Mouse (Mus musculus) midbrain, embryonic 11.5 days (tissue): ENCODE results near the gene Aff1. TPM values are rescaled to one million over a fixed set of nuclear protein-coding genes. Genes with fewer than 3 reads are reported as not detected.
A peak's percentile ranks its signal among the peaks of the same experiment; 100 is the strongest.

Experiments
- ATAC-seq: fragments of 200-750 bp; cut with Nextera tagmentation; 2 replicates; pipeline ENCODE4 v1.8.0; 2017; ENCODE audit warnings: moderate TSS enrichment, moderate library complexity; ENCODE audit not compliant: low FRiP score
- DNase-seq: peaks from one replicate; pipeline ENCODE4 v3.0.0; 2015; ENCODE audit warnings: low spot score; ENCODE audit errors: missing footprints
- H3K27ac ChIP-seq: fragments of 300-500 bp; sonication (generic); 2 replicates; pipeline ENCODE4 v1.5.1; 2014; ENCODE audit warnings: low read depth, low read length
- H3K27me3 ChIP-seq: fragments of 300-500 bp; sonication (generic); 2 replicates; pipeline ENCODE4 v1.6.1; 2014; ENCODE audit warnings: mild to moderate bottlenecking, low read length, moderate library complexity, mixed read lengths; ENCODE audit not compliant: control insufficient read depth, insufficient read depth
- H3K36me3 ChIP-seq: fragments of 300-500 bp; sonication (generic); 2 replicates; pipeline ENCODE4 v1.6.1; 2014; ENCODE audit warnings: mild to moderate bottlenecking, low read length, moderate library complexity, mixed read lengths; ENCODE audit not compliant: control insufficient read depth, insufficient read depth
- H3K4me1 ChIP-seq: fragments of 300-500 bp; sonication (generic); 2 replicates; pipeline ENCODE4 v1.6.1; 2014; ENCODE audit warnings: low read length; ENCODE audit not compliant: control insufficient read depth, insufficient read depth
- H3K4me2 ChIP-seq: fragments of 300-500 bp; sonication (generic); 2 replicates; pipeline ENCODE4 v1.6.1; 2014; ENCODE audit warnings: mild to moderate bottlenecking, moderate library complexity
- H3K4me3 ChIP-seq: fragments of 300-500 bp; sonication (generic); 2 replicates; pipeline ENCODE4 v1.5.1; 2014; ENCODE audit warnings: low read depth, low read length
- H3K9ac ChIP-seq: fragments of 300-500 bp; sonication (generic); 2 replicates; pipeline ENCODE4 v1.6.1; 2014; ENCODE audit warnings: low read length
- H3K9me3 ChIP-seq: fragments of 300-500 bp; sonication (generic); 2 replicates; pipeline ENCODE4 v1.6.1; 2016; ENCODE audit warnings: low read length; ENCODE audit not compliant: control insufficient read depth
- WGBS: fragments of 180-500 bp; shearing (Covaris S2); extraction: QIAGEN DNeasy Blood & Tissue Kit; methylation state at CpG from one replicate; pipeline ENCODE4 v1.1.7; 2014; 5-methylcytosine and 5-hydroxymethylcytosine counted together
- polyA plus RNA-seq: library from polyadenylated mRNA; unstranded; fragments of >200 nt; fragmentation: Nextera tagmentation; extraction: Ambion mirVana; gene quantifications from 2 replicates; pipeline ENCODE4 v1.2.1, GENCODE M21; 2014

Aff1 gene
- polyA plus RNA-seq, 1 experiment from 2014 or later = 5.9 TPM

DNA sequence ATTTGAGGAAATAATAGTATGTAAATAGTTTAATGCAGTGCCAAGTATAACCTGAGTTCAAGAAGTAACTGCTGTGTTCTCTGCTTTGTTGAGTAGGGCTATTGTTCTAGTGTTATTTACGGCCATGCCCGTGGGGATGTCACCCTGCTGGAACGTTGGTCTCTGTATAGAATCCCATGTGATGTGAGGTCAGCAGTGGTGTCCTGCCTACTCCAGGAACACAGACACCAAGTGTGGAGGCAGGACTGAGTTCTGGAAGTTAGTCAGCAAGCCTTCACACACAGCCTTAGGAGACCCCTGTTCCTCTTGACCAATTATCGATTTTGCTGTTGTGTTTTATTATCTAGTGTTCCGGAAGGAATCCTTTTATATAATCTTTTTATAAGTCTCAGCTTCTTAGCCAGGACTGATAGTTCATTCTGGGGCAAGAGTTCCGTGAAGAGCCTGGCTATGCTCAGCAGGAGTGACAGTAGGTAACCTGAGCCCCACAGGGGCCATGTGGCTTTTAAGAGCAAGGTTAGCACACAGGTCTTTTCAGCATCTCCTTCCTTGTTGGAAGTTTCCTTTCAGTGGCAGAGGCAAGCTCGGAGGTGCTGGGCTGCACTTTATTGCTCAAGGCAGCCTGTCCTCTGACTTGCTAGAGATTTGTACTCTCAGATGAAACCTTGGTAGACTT, 115.6 kb downstream of the Aff1 start:
- no peaks in the 10 kb centered on the region for H3K36me3 ChIP-seq
- peaks cover 3% of the 10 kb centered on the region; the same call in 1 of the 2 replicates for H3K4me1 ChIP-seq
- DNase-seq = no peak
- no peak overlapping the region for H3K9ac ChIP-seq
- H3K27me3 ChIP-seq = no peaks in the 10 kb centered on the region
- no peaks in the 10 kb centered on the region for H3K9me3 ChIP-seq
- 65% methylated on average over 7 of the region's 7 CpGs for WGBS
- H3K4me3 ChIP-seq = no peak overlapping the region
- no peak overlapping the region for H3K27ac ChIP-seq
- ATAC-seq = no peak
- H3K4me2 ChIP-seq = no peak overlapping the region

DNA sequence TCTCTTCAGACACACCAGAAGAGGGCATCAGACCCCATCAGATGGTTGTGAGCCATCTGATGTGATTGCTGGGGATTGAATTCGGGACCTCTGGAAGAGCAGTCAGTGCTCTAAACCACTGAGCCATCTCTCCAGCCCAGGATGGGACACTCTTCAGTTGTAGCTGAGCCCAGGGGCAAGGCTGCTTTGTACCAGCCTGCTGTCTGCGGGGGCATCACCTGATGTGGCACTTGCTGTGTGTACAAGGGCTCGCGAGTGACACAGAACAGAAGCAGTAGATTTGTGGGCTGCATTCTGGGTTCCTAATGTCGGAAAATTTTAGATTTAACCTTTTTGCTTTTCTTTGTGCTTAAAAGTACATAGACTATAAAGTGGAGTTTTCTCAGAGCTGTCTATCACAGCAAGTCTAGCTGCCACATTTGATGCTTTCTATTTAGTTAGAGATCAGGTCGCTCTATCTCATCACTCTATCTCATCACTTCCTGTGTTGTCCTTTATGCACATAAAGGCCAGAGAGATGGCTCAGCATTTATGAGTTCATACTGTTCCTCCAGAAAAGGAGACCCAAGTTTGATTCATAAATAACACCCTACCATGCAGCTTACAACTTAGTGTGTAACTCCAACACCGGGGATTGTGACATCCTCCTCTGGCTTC, 117.6 kb downstream of the Aff1 start:
- no peaks in the 10 kb centered on the region for H3K9me3 ChIP-seq
- DNase-seq (no peak), ATAC-seq (no peak)
- no peaks in the 10 kb centered on the region for H3K36me3 ChIP-seq
- no peak overlapping the region for H3K4me2 ChIP-seq
- H3K27ac ChIP-seq = no peak overlapping the region
- no peaks in the 10 kb centered on the region for H3K4me1 ChIP-seq
- 93% methylated on average over 7 of the region's 7 CpGs for WGBS
- H3K4me3 ChIP-seq = no peak overlapping the region
- no peaks in the 10 kb centered on the region for H3K27me3 ChIP-seq
- H3K9ac ChIP-seq = no peak overlapping the region

DNA sequence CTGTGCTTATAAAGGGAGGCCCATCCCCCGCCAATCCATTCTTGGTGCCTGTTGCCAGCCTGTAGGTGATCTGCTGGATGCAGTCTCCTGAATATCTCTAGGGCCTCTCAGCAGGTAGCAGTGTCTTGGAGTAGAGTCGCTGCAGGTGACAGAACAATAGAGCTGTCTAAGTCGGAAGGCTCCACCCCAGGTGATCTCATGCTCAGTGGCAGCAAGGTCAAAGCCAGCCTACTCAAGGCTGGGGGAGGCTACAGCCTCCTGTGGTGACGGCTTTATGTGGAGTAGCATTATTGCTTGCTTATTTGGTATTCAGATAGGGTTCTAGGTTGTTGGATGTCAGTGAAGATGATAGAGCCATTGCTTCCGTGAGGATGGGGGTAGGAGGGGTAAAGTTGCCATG, 121.1 kb downstream of the Aff1 start:
- H3K27me3 ChIP-seq = no peaks in the 10 kb centered on the region
- no peak for DNase-seq
- no peak overlapping the region for H3K9ac ChIP-seq
- no peak overlapping the region for H3K4me2 ChIP-seq
- no peak overlapping the region for H3K27ac ChIP-seq
- H3K4me1 ChIP-seq = no peaks in the 10 kb centered on the region
- no peak for ATAC-seq
- no peaks in the 10 kb centered on the region for H3K36me3 ChIP-seq
- whole genome bisulfite sequencing = 72% methylated on average over 5 of the region's 5 CpGs
- H3K4me3 ChIP-seq = no peak overlapping the region
- H3K9me3 ChIP-seq = no peaks in the 10 kb centered on the region

DNA sequence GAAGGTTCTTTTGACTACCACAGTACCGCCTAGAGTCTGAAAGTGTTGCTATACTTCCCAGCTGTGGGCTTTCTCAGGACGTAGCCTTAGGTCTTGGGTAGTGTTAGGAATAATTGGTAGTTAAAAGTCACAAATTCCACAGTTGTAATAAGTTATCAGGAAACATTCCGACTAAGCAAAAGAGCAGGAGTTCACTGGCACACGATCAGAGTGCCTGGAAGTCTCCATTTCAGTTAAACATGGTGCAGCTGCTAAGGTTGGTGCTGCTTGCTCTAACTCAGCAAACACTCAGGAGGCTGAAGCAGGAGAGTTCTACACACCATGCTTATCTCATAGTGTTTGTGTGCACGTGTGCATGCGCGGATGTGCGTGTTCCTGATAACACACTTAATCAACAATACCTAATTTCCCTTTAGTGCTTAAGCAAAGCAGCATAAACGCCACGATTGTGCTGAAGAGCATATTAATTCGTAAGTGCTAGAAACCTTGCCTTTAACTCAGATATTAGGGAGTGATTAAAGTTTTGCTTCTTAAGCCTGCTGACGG, 121.9 kb downstream of the Aff1 start:
- no peaks in the 10 kb centered on the region for H3K27me3 ChIP-seq
- ATAC-seq = no peak
- 90% methylated on average over 12 of the region's 12 CpGs for WGBS

DNA sequence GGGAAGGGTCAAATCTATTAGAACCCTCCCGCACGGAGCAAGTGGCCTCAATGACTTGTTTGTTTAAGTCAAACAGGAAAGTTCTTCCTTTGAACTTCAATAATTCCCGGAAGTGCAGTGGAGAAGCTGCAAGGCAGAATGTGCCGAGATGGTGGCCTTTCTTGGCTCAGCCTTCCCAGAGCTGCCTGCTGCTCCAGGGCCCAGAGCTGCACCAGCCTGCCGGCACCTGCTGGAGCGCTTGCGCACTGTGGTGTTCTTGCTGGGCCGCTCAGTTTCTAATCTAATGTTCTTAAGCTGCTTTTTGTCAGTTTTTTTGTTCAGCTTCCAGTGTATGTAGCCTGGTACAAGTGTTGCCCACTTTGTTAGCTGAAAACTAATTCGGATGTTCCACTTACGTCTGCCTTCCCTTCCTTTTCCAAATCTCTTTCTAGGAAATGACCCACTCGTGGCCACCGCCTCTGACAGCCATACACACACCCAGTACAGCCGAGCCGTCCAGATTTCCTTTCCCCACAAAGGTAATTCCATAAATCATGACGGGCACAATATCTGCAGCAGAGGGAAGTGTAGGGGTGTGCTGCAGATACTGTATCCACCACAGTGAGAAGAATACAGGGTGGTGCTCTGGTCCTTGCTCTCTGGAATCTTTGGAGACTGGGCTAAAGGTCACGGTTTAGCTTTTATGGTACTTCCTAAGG, 122.5 kb downstream of the Aff1 start:
- Histone ChIP-seq H3K9me3 (no peaks in the 10 kb centered on the region), H3K9ac (no peak overlapping the region), H3K4me3 (no peak overlapping the region), H3K27me3 (no peaks in the 10 kb centered on the region), H3K27ac (no peak overlapping the region), H3K4me1 (no peaks in the 10 kb centered on the region), H3K4me2 (no peak overlapping the region), H3K36me3 (no peaks in the 10 kb centered on the region)
- 68% methylated on average over 16 of the region's 16 CpGs for WGBS
- no peak for ATAC-seq
- no peak for DNase-seq

More for the DNA sequence above, 121.9 kb downstream of the Aff1 start:
- H3K27ac ChIP-seq = no peak overlapping the region
- no peaks in the 10 kb centered on the region for H3K4me1 ChIP-seq
- no peaks in the 10 kb centered on the region for H3K9me3 ChIP-seq
- H3K4me2 ChIP-seq = no peak overlapping the region
- H3K9ac ChIP-seq = no peak overlapping the region
- no peak for DNase-seq
- no peaks in the 10 kb centered on the region for H3K36me3 ChIP-seq
- no peak overlapping the region for H3K4me3 ChIP-seq

DNA sequence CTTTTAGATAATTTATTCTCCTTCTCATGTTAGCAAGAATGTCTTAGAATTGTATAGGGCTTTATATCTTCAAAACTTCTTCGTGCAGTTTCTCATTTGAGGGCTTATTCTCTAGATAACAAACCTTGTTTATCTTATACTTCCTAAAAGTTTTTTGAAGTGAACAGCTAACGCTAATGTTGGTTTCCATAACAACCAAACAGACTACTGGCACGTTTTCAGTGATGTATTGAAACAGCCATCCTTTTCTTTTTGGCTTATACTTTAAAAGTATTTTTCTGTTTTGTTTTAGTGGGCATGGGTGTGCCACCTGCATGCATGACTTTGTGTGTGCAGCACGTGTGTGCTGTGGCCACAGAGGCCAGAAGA, 123.1 kb downstream of the Aff1 start:
- Histone ChIP-seq H3K27me3 (no peaks in the 10 kb centered on the region), H3K4me3 (no peak overlapping the region), H3K4me1 (no peaks in the 10 kb centered on the region), H3K36me3 (no peaks in the 10 kb centered on the region), H3K4me2 (no peak overlapping the region), H3K9ac (no peak overlapping the region), H3K27ac (no peak overlapping the region), H3K9me3 (no peaks in the 10 kb centered on the region)
- WGBS = 77% methylated on average over 4 of the region's 4 CpGs
- DNase-seq = no peak
- ATAC-seq = no peak

DNA sequence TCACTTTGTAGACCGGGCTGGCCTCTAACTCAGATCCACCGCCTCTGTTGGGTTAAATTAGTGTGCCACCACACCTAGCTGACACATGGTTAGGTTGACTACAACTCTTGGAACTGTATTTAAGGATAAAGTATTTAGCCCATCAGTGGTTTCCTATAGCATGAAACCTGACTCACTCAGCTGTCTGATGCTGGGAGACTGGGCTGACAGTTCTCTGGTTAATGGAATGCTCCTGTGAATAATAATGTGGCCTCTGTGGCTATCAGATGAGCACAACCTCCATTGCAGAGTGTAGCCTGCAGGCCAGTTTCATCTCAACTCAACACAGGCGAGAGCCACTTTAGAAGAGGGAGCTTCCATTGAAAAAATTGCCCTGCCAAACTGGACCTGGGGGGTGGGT, 124.5 kb downstream of the Aff1 start:
- Histone ChIP-seq H3K4me2 (no peak overlapping the region), H3K9me3 (no peaks in the 10 kb centered on the region), H3K9ac (no peak overlapping the region), H3K4me3 (no peak overlapping the region), H3K27me3 (no peaks in the 10 kb centered on the region), H3K36me3 (no peaks in the 10 kb centered on the region), H3K27ac (no peak overlapping the region), H3K4me1 (no peaks in the 10 kb centered on the region)
- no peak for ATAC-seq
- DNase-seq = no peak
- WGBS = 85% methylated on average over 3 of the region's 3 CpGs

DNA sequence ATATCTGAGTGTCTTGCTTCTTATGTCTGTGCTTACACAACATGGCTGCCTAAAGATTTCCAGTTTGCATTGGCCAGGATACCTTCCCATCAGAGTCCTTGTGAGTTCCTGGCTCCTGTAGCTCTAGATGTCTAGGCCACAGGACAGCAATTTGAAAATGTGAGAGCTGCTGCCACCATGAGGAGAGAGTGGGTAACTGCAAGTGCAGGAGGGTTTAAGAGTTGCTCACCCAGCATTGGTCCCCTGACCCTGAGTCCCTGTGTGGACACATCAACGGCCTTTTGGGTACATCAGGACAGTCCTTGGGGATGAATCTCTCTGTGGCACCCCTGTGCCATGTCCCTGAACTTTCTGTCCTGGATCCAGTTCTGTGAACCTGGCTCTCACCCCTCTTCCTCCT, 125.6 kb downstream of the Aff1 start:
- Histone ChIP-seq H3K4me3 (no peak overlapping the region), H3K9me3 (no peaks in the 10 kb centered on the region), H3K9ac (no peak overlapping the region), H3K4me2 (no peak overlapping the region), H3K27me3 (no peaks in the 10 kb centered on the region), H3K27ac (no peak overlapping the region), H3K4me1 (no peaks in the 10 kb centered on the region), H3K36me3 (no peaks in the 10 kb centered on the region)
- peak; percentile 66 for ATAC-seq
- 11% methylated on average over 1 of the region's 1 CpGs for WGBS
- peak; percentile 96 for DNase-seq

DNA sequence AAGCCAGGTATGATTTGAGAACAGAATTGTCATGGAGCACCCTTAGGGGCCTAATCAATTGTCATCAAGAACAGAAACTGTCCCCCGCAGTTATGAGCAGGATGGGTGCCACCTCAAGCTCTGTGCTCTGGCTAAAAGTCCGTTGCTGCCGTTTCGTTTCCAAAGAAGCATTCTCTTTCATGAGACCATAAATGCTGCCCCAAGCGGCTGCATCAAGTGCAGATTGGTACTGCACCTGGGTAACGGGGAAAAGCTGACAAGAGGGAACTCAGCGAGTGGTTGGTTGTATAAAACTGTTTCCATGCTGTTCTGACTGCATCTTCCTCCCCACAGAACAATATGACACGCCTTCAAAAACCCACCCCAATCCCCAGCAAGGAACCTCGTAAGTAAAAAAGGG, 126.4 kb downstream of the Aff1 start:
- no peak for ATAC-seq
- 88% methylated on average over 9 of the region's 9 CpGs for WGBS

More for the DNA sequence above, 126.4 kb downstream of the Aff1 start:
- Histone ChIP-seq H3K36me3 (no peaks in the 10 kb centered on the region), H3K4me3 (no peak overlapping the region), H3K27ac (no peak overlapping the region), H3K4me2 (no peak overlapping the region), H3K27me3 (no peaks in the 10 kb centered on the region), H3K4me1 (no peaks in the 10 kb centered on the region), H3K9ac (no peak overlapping the region), H3K9me3 (no peaks in the 10 kb centered on the region)
- DNase-seq = no peak
